Mouse (Mus musculus) C2C12 (cell line): ENCODE measurements around the gene Ttc21a.

Experiments used
- CEBPB ChIP-seq: IDR thresholded peaks from one replicate; pipeline ENCODE4 v1.6.1; 2011; ENCODE audit warnings: low read depth, mild to moderate bottlenecking, control low read depth, moderate library complexity
- CTCF ChIP-seq: IDR thresholded peaks from one replicate; pipeline ENCODE4 v1.5.1; 2011; ENCODE audit not compliant: control insufficient read depth, insufficient read depth, insufficient read length
- FOSL1 ChIP-seq: IDR thresholded peaks from one replicate; pipeline ENCODE4 v1.8.0; 2011; ENCODE audit warnings: mild to moderate bottlenecking, low read length; ENCODE audit not compliant: poor library complexity, insufficient read depth, severe bottlenecking
- MAX ChIP-seq: IDR thresholded peaks from one replicate; pipeline ENCODE4 v1.6.1; 2011; ENCODE audit warnings: mild to moderate bottlenecking, control low read depth
- MYOG ChIP-seq: IDR thresholded peaks from one replicate; pipeline ENCODE4 v1.6.1; 2011; ENCODE audit not compliant: control insufficient read depth, insufficient read length; ENCODE audit errors: extremely low read depth
- USF1 ChIP-seq: IDR thresholded peaks from one replicate; pipeline ENCODE4 v1.6.1; 2011; ENCODE audit warnings: low read depth, mild to moderate bottlenecking, control low read depth, moderate library complexity

- TF ChIP-seq CTCF, result no peak
- TF ChIP-seq MAX, result no peak
- TF ChIP-seq USF1, result no peak
- no peak for TF ChIP-seq MYOG
- no peak for TF ChIP-seq CEBPB
- TF ChIP-seq FOSL1, result no peak
Measured at GRCm38 (mm10) chr9:119981183-119982179, 44.1 kb downstream of the Ttc21a start.
